Mouse (Mus musculus) heart, embryonic 16.5 days (tissue): ENCODE results near the gene Sept8. TPM values are rescaled to one million over a fixed set of nuclear protein-coding genes. Genes with fewer than 3 reads are reported as not detected.
A peak's percentile ranks its signal among the peaks of the same experiment; 100 is the strongest.

ENCODE experiments used
- ATAC-seq: fragments of 200-750 bp; cut with Nextera tagmentation; replicated peaks from 2 replicates; pipeline ENCODE4 v1.8.0; 2017; ENCODE audit warnings: moderate number of reproducible peaks; ENCODE audit not compliant: insufficient read depth, low FRiP score; ENCODE audit errors: extremely low read depth
- H3K27ac ChIP-seq: fragments of 300-500 bp; sonication (generic); 2 replicates; pipeline ENCODE4 v1.5.1; 2014; ENCODE audit warnings: mild to moderate bottlenecking, low read length, control low read depth, moderate library complexity
- H3K27me3 ChIP-seq: fragments of 300-500 bp; sonication (generic); 2 replicates; pipeline ENCODE4 v1.6.1; 2014; ENCODE audit warnings: low read length, mixed read lengths; ENCODE audit not compliant: control insufficient read depth, insufficient read depth
- H3K36me3 ChIP-seq: fragments of 300-500 bp; sonication (generic); 2 replicates; pipeline ENCODE4 v1.6.1; 2014; ENCODE audit not compliant: control insufficient read depth, insufficient read depth
- H3K4me1 ChIP-seq: fragments of 300-500 bp; sonication (generic); 2 replicates; pipeline ENCODE4 v1.6.1; 2014; ENCODE audit warnings: low read length, mixed read lengths; ENCODE audit not compliant: control insufficient read depth, insufficient read depth
- H3K4me2 ChIP-seq: fragments of 300-500 bp; sonication (generic); 2 replicates; pipeline ENCODE4 v1.6.1; 2014; ENCODE audit warnings: low read depth, mild to moderate bottlenecking, control low read depth, low read length
- H3K4me3 ChIP-seq: fragments of 300-500 bp; sonication (generic); 2 replicates; pipeline ENCODE4 v1.5.1; 2014; ENCODE audit warnings: mild to moderate bottlenecking, control low read depth, low read length
- H3K9ac ChIP-seq: fragments of 300-500 bp; sonication (generic); 2 replicates; pipeline ENCODE4 v1.6.1; 2014; ENCODE audit warnings: low read length, control low read depth
- H3K9me3 ChIP-seq: fragments of 300-500 bp; sonication (generic); replicated peaks from 2 replicates; pipeline ENCODE4 v1.6.1; 2016; ENCODE audit warnings: low read length; ENCODE audit not compliant: control insufficient read depth
- WGBS: fragments of 180-500 bp; shearing (Covaris S2); extraction: QIAGEN DNeasy Blood & Tissue Kit; methylation state at CpG from one replicate; pipeline ENCODE4 v1.1.7; 2014; 5-methylcytosine and 5-hydroxymethylcytosine counted together
- polyA plus RNA-seq: library from polyadenylated mRNA; unstranded; fragments of >200 nt; fragmentation: Nextera tagmentation; extraction: Ambion mirVana; gene quantifications from 2 replicates; pipeline ENCODE4 v1.2.1, GENCODE M21; 2015

Sept8 gene
- polyA plus RNA-seq, 1 experiment from 2014 or later, result 22.9 TPM

DNA sequence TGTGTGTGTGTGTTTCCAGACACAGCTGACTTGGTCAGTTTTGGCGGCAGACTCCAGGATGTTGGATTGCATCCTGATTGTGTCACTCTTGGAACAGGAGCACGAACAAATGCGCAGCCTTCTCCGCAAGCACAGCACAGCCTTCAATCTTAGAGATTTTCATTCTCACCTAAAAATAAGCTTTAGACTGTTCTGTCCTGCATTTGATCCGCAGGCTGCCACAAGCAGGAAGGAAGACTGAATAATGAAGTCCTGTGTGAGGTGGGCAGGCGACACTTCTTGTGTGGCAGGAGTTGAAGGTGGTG lies 10.1 kb downstream of the Sept8 start:
- no peak overlapping the region for H3K9ac ChIP-seq
- peaks cover 7% of the 10 kb centered on the region for H3K36me3 ChIP-seq
- H3K4me2 ChIP-seq, result peak overlapping the region; percentile 20; the same call in 1 of the 2 replicates
- no peak overlapping the region for H3K4me3 ChIP-seq
- H3K4me1 ChIP-seq, result peaks cover 49% of the 10 kb centered on the region
- 35% methylated on average over 6 of the region's 6 CpGs for WGBS
- H3K27ac ChIP-seq, result peak overlapping the region; percentile 22; the same call in 1 of the 2 replicates
- ATAC-seq, result no peak
- no peaks in the 10 kb centered on the region for H3K27me3 ChIP-seq
- no peaks in the 10 kb centered on the region for H3K9me3 ChIP-seq

DNA sequence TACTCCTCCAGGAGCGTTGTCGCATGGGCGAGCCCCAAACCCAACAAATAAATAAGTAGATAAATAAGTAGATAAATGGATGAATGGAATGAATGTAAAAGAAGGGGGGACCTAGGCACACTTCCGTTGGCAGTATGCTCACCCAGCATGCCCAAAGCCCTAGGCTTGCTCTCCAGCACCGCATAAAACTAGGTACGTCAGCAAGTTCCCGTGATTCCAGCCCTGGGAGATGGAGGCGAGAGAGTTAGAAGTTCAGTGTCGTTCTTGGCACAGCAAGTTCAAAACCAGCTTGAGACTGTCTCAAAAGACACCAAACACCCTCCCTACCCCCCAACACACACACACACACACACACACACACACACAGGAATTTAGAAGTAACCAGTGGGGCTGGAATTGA lies 10.9 kb downstream of the Sept8 start:
- ATAC-seq, result no peak
- Histone ChIP-seq H3K4me2 (no peak overlapping the region), H3K9me3 (no peaks in the 10 kb centered on the region), H3K27ac (no peak overlapping the region), H3K9ac (no peak overlapping the region), H3K27me3 (no peaks in the 10 kb centered on the region), H3K4me3 (no peak overlapping the region), H3K4me1 (peaks cover 41% of the 10 kb centered on the region), H3K36me3 (peaks cover 15% of the 10 kb centered on the region)
- 72% methylated on average over 9 of the region's 9 CpGs for WGBS

DNA sequence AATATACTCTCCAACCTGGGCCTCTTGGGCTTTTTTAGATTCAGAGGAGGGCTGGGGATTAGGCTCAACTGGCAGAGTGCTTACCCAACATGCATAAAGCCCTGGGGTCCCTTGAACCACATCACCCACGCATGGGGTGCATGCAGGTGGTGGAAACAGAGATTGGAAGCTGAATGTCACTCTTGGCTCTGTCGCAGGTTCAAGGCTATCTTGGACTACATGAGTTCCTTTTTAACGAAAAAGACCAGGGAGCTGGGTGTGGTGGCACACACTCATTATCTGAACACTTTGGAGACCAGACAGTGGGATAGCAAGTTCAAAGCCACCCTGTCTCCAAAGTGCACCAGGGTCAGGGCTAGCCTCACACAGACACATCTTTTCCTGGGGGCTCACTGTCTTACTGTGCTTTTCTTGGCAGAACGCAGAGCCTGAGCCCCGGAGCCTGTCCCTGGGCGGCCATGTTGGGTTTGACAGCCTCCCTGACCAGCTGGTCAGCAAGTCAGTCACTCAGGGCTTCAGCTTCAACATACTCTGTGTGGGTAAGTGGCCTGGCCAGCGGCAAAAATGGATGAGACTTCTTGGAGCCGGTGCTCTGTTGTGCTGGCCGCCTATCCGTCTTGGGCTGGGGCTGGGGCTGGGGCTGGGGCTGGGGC lies 12.6 kb downstream of the Sept8 start:
- H3K4me2 ChIP-seq, result no peak overlapping the region
- no peak overlapping the region for H3K9ac ChIP-seq
- H3K27me3 ChIP-seq, result no peaks in the 10 kb centered on the region
- ATAC-seq, result no peak
- H3K36me3 ChIP-seq, result peaks cover 29% of the 10 kb centered on the region
- no peaks in the 10 kb centered on the region for H3K9me3 ChIP-seq
- WGBS, result 89% methylated on average over 10 of the region's 10 CpGs
- no peak overlapping the region for H3K4me3 ChIP-seq
- H3K27ac ChIP-seq, result no peak overlapping the region
- peaks cover 26% of the 10 kb centered on the region for H3K4me1 ChIP-seq

DNA sequence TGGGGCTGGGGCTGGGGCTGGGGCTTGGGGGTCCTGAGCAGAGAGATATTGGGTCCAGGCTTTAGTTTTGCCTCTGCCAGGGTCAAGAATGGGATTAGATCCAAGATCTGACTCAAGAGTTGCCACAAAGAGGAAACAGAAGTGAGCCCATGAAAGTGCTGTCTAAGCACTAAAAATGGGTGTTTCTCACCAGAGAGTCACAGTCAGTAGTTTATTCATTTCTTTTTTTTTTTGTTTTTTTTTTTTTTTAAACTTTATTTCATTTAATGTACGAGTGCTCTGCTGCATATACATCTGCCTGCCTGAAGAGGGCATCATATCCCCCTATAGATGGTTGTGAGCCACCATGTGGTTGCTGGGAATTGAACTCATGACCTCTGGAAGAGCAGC lies 13.2 kb downstream of the Sept8 start:
- Histone ChIP-seq H3K36me3 (peaks cover 34% of the 10 kb centered on the region), H3K27ac (no peak overlapping the region), H3K27me3 (no peaks in the 10 kb centered on the region), H3K4me2 (no peak overlapping the region), H3K9me3 (no peaks in the 10 kb centered on the region), H3K4me3 (no peak overlapping the region), H3K9ac (no peak overlapping the region), H3K4me1 (peaks cover 23% of the 10 kb centered on the region)
- 89% methylated on average over 1 of the region's 1 CpGs for WGBS
- ATAC-seq, result no peak

DNA sequence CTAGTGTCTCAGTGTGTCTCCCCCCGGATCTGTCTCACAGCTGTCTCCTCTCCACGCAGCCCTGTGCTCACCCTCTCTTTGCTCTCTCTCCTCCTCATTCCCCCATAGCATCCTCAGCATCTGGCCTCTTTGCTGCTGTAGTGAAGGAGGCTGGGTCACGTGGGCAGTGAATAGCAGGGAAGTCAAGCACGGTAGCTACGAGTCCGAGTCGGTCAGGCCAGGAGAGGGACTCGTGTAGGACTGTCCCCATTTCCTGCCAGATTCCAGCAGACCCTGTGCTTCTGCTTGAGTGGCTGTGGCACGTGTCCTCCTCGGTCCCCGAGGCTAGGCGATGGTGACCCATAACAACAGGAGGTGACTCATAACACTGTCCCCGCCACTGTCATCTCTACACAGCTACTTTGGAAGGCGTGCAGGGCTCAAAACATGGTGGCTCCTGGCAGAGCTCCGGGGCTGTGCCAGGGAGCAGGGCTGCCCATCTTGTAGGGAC lies 20.0 kb downstream of the Sept8 start:
- WGBS, result 69% methylated on average over 15 of the region's 15 CpGs
- H3K27me3 ChIP-seq, result no peaks in the 10 kb centered on the region
- peak; percentile 18; the same call in 1 of the 2 replicates for ATAC-seq
- no peaks in the 10 kb centered on the region for H3K9me3 ChIP-seq
- H3K4me2 ChIP-seq, result no peak overlapping the region
- no peak overlapping the region for H3K4me3 ChIP-seq
- peaks cover 3% of the 10 kb centered on the region; the same call in 1 of the 2 replicates for H3K4me1 ChIP-seq
- peaks cover 40% of the 10 kb centered on the region for H3K36me3 ChIP-seq
- no peak overlapping the region for H3K27ac ChIP-seq
- H3K9ac ChIP-seq, result no peak overlapping the region

DNA sequence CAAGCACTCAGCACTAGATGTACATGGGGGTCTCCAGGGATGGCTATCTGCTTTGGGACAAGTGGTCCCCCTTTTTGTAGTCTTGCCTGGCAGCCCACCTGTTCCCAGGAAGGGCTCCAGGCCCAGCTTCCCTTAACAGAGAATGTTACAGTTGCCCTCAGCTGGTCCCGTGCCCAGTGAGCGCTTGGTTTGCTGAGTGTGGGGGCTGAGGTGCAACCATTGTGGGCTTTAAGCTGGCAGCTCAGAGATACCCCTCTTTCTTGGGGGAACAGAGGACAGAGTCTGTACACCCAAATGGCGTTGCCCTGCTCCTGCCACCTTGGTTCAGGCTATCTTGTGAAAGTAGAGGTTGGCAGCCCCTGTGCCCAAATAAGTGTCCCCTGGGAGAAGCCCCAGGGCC lies 21.3 kb downstream of the Sept8 start:
- Histone ChIP-seq H3K27ac (no peak overlapping the region), H3K36me3 (peaks cover 26% of the 10 kb centered on the region), H3K4me2 (no peak overlapping the region), H3K9ac (no peak overlapping the region), H3K4me1 (peaks cover 3% of the 10 kb centered on the region; the same call in 1 of the 2 replicates), H3K9me3 (no peaks in the 10 kb centered on the region), H3K27me3 (no peaks in the 10 kb centered on the region), H3K4me3 (no peak overlapping the region)
- no peak for ATAC-seq
- 95% methylated on average over 3 of the region's 3 CpGs for WGBS

DNA sequence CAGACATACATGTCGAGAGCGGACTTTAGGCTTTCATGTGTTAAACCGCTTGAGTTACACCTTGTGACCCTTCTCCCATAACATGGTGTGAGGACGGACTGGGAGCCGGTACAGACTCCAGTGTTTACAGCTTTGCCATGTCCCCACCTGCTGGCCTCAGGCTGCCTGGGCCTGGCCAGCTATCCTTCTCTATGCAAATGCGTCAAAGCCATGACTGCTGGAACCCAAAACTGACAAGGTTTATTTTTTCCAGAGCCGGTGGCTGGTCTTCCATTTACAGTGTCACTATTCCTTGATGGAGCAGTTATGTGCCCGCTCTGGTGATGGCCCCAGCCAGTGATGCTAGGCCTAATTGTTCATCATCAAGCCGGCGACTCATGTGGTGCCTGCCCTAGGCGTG lies 22.2 kb downstream of the Sept8 start:
- Histone ChIP-seq H3K9me3 (no peaks in the 10 kb centered on the region), H3K36me3 (peaks cover 21% of the 10 kb centered on the region), H3K4me2 (no peak overlapping the region), H3K4me1 (peaks cover 3% of the 10 kb centered on the region; the same call in 1 of the 2 replicates), H3K9ac (no peak overlapping the region), H3K27me3 (no peaks in the 10 kb centered on the region), H3K27ac (no peak overlapping the region), H3K4me3 (no peak overlapping the region)
- WGBS, result 86% methylated on average over 11 of the region's 11 CpGs
- ATAC-seq, result no peak

DNA sequence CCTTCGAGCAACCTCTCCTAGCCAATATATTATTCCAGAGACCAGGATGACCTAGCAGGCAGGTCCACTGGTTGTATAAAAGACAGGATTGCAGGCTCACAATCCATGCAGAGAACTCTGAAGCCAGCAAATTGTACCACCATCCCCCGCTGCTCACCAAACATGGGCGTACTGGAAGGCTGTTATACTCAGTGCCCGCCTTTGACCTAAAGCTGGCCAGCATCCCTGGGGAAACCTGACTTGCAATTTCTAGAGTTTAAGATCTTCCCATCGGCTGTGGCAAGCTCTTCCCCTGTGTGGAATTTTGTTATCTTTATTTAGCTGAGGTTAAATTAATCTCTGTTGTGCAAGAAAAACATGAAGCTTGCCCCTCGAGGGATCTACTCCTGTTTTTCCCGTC lies 24.0 kb downstream of the Sept8 start:
- ATAC-seq, result no peak

DNA sequence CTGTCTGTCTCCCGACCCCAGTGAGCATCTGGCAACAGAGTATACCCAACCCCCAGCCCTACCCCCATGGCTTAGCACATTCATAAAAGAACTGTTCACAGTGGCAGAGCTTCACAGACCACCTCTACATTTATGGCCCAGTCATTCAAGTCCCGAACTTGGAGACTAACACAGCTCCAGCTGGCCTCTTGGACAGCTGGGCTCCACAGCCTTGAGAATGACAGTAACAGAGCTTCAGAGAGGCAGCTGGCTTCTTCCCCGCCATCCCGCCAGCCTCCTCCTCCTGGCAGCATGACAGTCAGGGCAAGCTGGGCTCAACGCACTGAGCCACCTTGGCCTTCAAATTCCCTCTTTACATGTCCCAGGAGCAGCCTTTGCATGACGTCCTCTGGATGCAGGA lies 27.2 kb downstream of the Sept8 start:
- WGBS, result 73% methylated on average over 6 of the region's 6 CpGs
- H3K27ac ChIP-seq, result no peak overlapping the region
- no peak for ATAC-seq
- H3K27me3 ChIP-seq, result no peaks in the 10 kb centered on the region
- peaks cover 7% of the 10 kb centered on the region for H3K4me1 ChIP-seq
- no peak overlapping the region for H3K4me2 ChIP-seq
- no peaks in the 10 kb centered on the region for H3K9me3 ChIP-seq
- H3K36me3 ChIP-seq, result peaks cover 4% of the 10 kb centered on the region
- no peak overlapping the region for H3K4me3 ChIP-seq
- no peak overlapping the region for H3K9ac ChIP-seq

More for the DNA sequence above, 24.0 kb downstream of the Sept8 start:
- Histone ChIP-seq H3K4me2 (no peak overlapping the region), H3K27me3 (no peaks in the 10 kb centered on the region), H3K27ac (no peak overlapping the region), H3K36me3 (peaks cover 9% of the 10 kb centered on the region), H3K4me1 (peaks cover 7% of the 10 kb centered on the region), H3K4me3 (no peak overlapping the region), H3K9me3 (no peaks in the 10 kb centered on the region), H3K9ac (no peak overlapping the region)
- WGBS, result 61% methylated on average over 7 of the region's 7 CpGs
